Mouse (Mus musculus): Measurements from ENCODE around the gene Efna4.

GRCm38 (mm10) chr3:89304440-89304839 is 33.4 kb downstream of the Efna4 start:
- TF ChIP-seq POLR2A (IDR thresholded peaks at IDR 0.05; ENCODE audit: borderline replicate concordance, insufficient read depth, low read length) (no peak), CTCF (IDR thresholded peaks at IDR 0.05; ENCODE audit: borderline replicate concordance, insufficient read depth, low read depth, low read length) (no peak)
